Mouse (Mus musculus) right cerebral cortex, adult 2 months (tissue): ENCODE results near the gene Sept6.
"Not testable (repeated sequence)": the region's sequence is repeated elsewhere in the genome, so short reads cannot be mapped to it uniquely, and the experiment has no call there.

ENCODE experiments used
- DNase-seq, 2 experiments: peaks; one replicate each; pipeline ENCODE4 v3.0.0; 2021 to 2022; ENCODE audit warnings: low spot score in 2 of 2

Sept6 gene

GRCm38 (mm10) chrX:36971156-36971555, 20.4 kb downstream of the Sept6 start:
- DNase-seq = no peak

- no peak for DNase-seq
These were observed 22.1 kb downstream of the Sept6 start for GRCm38 (mm10) chrX:36969501-36969900.

- DNase-seq = no peak
These were observed 34.9 kb downstream of the Sept6 start for GRCm38 (mm10) chrX:36956674-36957073.

GRCm38 (mm10) chrX:36941106-36941505, 50.5 kb downstream of the Sept6 start:
- DNase-seq = no peak

GRCm38 (mm10) chrX:36939806-36940413, 51.7 kb downstream of the Sept6 start:
- DNase-seq = no peak

GRCm38 (mm10) chrX:36935326-36935966, 56.1 kb downstream of the Sept6 start:
- no peak for DNase-seq

- peak in 1 of 2 experiments; percentile 47 for DNase-seq
These were observed 61.0 kb downstream of the Sept6 start for GRCm38 (mm10) chrX:36930574-36930973.

GRCm38 (mm10) chrX:36929694-36930093, 61.9 kb downstream of the Sept6 start:
- no peak for DNase-seq

- DNase-seq = no peak
These were observed 62.8 kb downstream of the Sept6 start for GRCm38 (mm10) chrX:36928791-36929190.

GRCm38 (mm10) chrX:36921346-36921745, 70.2 kb downstream of the Sept6 start:
- DNase-seq = no peak

- DNase-seq = no peak
These were observed 73.8 kb downstream of the Sept6 start for GRCm38 (mm10) chrX:36917749-36918148.

- peak; percentile 51 to 56 for DNase-seq
These were observed 80.3 kb downstream of the Sept6 start for GRCm38 (mm10) chrX:36911343-36911742.

- no peak for DNase-seq
These were observed 85.1 kb downstream of the Sept6 start for GRCm38 (mm10) chrX:36906539-36906938.

GRCm38 (mm10) chrX:36903115-36903768, 88.4 kb downstream of the Sept6 start:
- DNase-seq = peak; percentile 92 to 94

- peak; percentile 40 to 45 for DNase-seq
These were observed 89.1 kb downstream of the Sept6 start, which contains the start of gene Nkrf for GRCm38 (mm10) chrX:36902321-36903114. TSS of gene Nkrf (minus strand) at chrX:36902899.

GRCm38 (mm10) chrX:36901655-36902054, 89.9 kb downstream of the Sept6 start:
- no peak for DNase-seq

- not testable (repeated sequence) for DNase-seq
These were observed 92.7 kb downstream of the Sept6 start for GRCm38 (mm10) chrX:36898931-36899330.

GRCm38 (mm10) chrX:36884719-36885118, 106.9 kb downstream of the Sept6 start:
- DNase-seq = no peak

- DNase-seq = peak in 1 of 2 experiments; percentile 6
These were observed 116.9 kb downstream of the Sept6 start for GRCm38 (mm10) chrX:36874704-36875128.

GRCm38 (mm10) chrX:36874178-36874696, 117.4 kb downstream of the Sept6 start:
- DNase-seq = peak; percentile 81 to 83

GRCm38 (mm10) chrX:36873765-36874164, 117.8 kb downstream of the Sept6 start, which contains the start of the genes Ube2a and C330007P06Rik:
TSS of gene Ube2a (plus strand) at chrX:36873900.
TSS of gene C330007P06Rik (minus strand) at chrX:36874111.
- DNase-seq = no peak

GRCm38 (mm10) chrX:36870372-36870771, 121.2 kb downstream of the Sept6 start:
- no peak for DNase-seq
